Comparison of ENCODE assay signal across 7 mouse cellular contexts in genomic region chr8:95245180-95245579, GRCm38 (mm10). TPM values are rescaled to one million over a fixed set of nuclear protein-coding genes. Genes with fewer than 3 reads are reported as not detected.
DNase-seq lines count a peak whose midpoint lies in the region; ATAC-seq and TF ChIP-seq lines count a peak whose summit lies in the region.

No protein-coding gene starts in this region.

- H3K4me2 ChIP-seq in hindbrain, postnatal 0 days (ENCODE audit: low read depth, low read length) = no peak overlapping the region
- H3K4me2 ChIP-seq in stomach, embryonic 16.5 days (ENCODE audit: low read depth, low read length) = no peak overlapping the region

- H3K27ac ChIP-seq in hindbrain, postnatal 0 days = peak overlapping the region; percentile 45; the same call in 1 of the 2 replicates
- H3K27ac ChIP-seq in stomach, embryonic 16.5 days (ENCODE audit: low read length) = 0 out of 2 replicates have a peak overlapping the region, but pooled peaks have one; percentile 49

- no peaks in the 10 kb centered on the region for H3K27me3 ChIP-seq in hindbrain, postnatal 0 days (ENCODE audit: insufficient read depth, low read length)
- no peaks in the 10 kb centered on the region for H3K27me3 ChIP-seq in stomach, embryonic 16.5 days (ENCODE audit: control insufficient read depth, insufficient read depth, low read length)

- TF ChIP-seq CTCF in hindbrain, postnatal 0 days (IDR thresholded peaks at IDR 0.05; ENCODE audit: low read depth) = no peak

- H3K4me3 ChIP-seq in hindbrain, postnatal 0 days (ENCODE audit: low read length) = no peak overlapping the region
- H3K4me3 ChIP-seq in stomach, embryonic 16.5 days (replicated peaks; ENCODE audit: low read length) = no peak overlapping the region

- 38% methylated on average over 5 of the region's 5 CpGs for WGBS in hindbrain, postnatal 0 days
- WGBS in stomach, embryonic 16.5 days = 47% methylated on average over 5 of the region's 5 CpGs

- no peaks in the 10 kb centered on the region for H3K36me3 ChIP-seq in hindbrain, postnatal 0 days (ENCODE audit: insufficient read depth, low read length)
- H3K36me3 ChIP-seq in stomach, embryonic 16.5 days (ENCODE audit: control insufficient read depth, insufficient read depth, low read length) = no peaks in the 10 kb centered on the region

- peaks cover 16% of the 10 kb centered on the region for H3K4me1 ChIP-seq in hindbrain, postnatal 0 days (ENCODE audit: insufficient read depth, low read length)
- H3K4me1 ChIP-seq in stomach, embryonic 16.5 days (ENCODE audit: control insufficient read depth, insufficient read depth, low read length) = peaks cover 7% of the 10 kb centered on the region

- H3K9me3 ChIP-seq in hindbrain, postnatal 0 days (ENCODE audit: low read length) = no peaks in the 10 kb centered on the region
- no peaks in the 10 kb centered on the region for H3K9me3 ChIP-seq in stomach, embryonic 16.5 days (replicated peaks; ENCODE audit: control insufficient read depth, low read length)

- H3K9ac ChIP-seq in hindbrain, postnatal 0 days (replicated peaks; ENCODE audit: low read length) = no peak overlapping the region
- H3K9ac ChIP-seq in stomach, embryonic 16.5 days (ENCODE audit: low read length) = no peak overlapping the region

- DNase-seq in urinary bladder, postnatal 14 days (ENCODE audit: low spot score) = peak; percentile 16
- no peak for DNase-seq in urinary bladder, adult 18-20 months (ENCODE audit: low spot score in 2 of 2)
- peak; percentile 19 for DNase-seq in forelimb bud, embryonic 11.5 days (ENCODE audit: low read depth, low spot score)
- peak; percentile 79 for DNase-seq in hindbrain, postnatal 0 days (ENCODE audit: low spot score)
- DNase-seq in lung, postnatal 10 days = peak; percentile 77
- no peak for DNase-seq in ovary, postnatal 36 days (ENCODE audit: low spot score)

- peak; percentile 35; the same call in 1 of the 2 replicates for ATAC-seq in hindbrain, postnatal 0 days
- peak; percentile 44; the same call in 1 of the 2 replicates for ATAC-seq in stomach, embryonic 16.5 days (ENCODE audit: insufficient read depth, low FRiP score)

RNA-seq across cellular contexts. Expression of gene Kifc3, which starts 42.6 kb away (rescaled TPM):
- 50.2 and 50.9 TPM in 2 replicates for total RNA-seq in hindbrain, postnatal 0 days (2014; rRNA removed)
- 26.6 and 29.0 TPM in 2 replicates for polyA plus RNA-seq in hindbrain, postnatal 0 days (2015; fragmentation: Nextera tagmentation; extraction: Ambion mirVana)
- polyA plus RNA-seq in stomach, embryonic 16.5 days (2015; fragmentation: Nextera tagmentation; extraction: Ambion mirVana) = 13.3 and 13.6 TPM in 2 replicates

Comparison
In these comparisons a context has a peak if more than half of its experiments do, and no peak if none do; other contexts are left out.
1. DNase-seq: peak in urinary bladder, postnatal 14 days (single experiment), forelimb bud, embryonic 11.5 days (single experiment), hindbrain, postnatal 0 days (single experiment) and lung, postnatal 10 days (single experiment); none in urinary bladder, adult 18-20 months (0 of 2) and ovary, postnatal 36 days (single experiment).